Mouse (Mus musculus): ENCODE data around the gene Pabpc5. TPM values are rescaled to one million over a fixed set of nuclear protein-coding genes. Genes with fewer than 3 reads are reported as not detected.

Pabpc5 gene
- total RNA-seq (2014; rRNA removed) (8.4 and 8.9 TPM in 2 replicates), polyA plus RNA-seq (2015; fragmentation: Nextera tagmentation; extraction: Ambion mirVana) (1.1 and 1.6 TPM in 2 replicates)

DNA sequence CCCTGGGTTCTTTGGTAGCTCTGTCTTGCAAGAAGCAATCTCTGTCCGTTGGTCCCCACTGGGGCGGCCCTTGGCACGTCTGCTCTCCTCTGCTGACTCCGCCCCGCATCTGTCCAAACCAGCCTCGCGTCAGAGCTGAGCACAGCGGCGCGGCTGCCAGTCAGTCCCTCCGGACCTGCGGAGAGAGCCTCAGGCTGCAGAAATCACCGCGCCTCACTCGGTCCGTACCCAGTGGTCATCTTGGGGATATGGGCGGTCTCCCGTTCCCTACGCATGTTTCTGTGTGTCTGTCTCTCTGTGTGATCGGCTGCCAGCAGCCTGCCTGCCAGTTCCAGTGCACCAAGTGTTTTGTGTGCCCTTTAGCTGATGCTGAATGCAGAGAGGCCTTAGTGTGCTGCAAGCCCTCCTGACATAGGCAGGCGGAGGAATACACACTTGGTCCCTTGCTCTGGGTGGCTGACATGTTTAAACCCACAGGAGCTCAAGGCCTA is at the start of gene Pabpc5:
TSS of gene Pabpc5 (plus strand) at position 116 of the 491 bp plus-strand sequence.
- no peak for TF ChIP-seq CTCF (IDR thresholded peaks at IDR 0.05)
- peak; percentile 79 for DNase-seq (ENCODE audit: low spot score)
- H3K27ac ChIP-seq (ENCODE audit: low read depth, low read length) = peak within 1 kb of the TSS; percentile 92
- WGBS = 5% methylated on average over 19 of the region's 21 CpGs
- no peaks in the 10 kb centered on the region for H3K4me1 ChIP-seq (ENCODE audit: insufficient read depth, low read length)
- peak within 1 kb of the TSS; percentile 42 for H3K4me3 ChIP-seq (ENCODE audit: low read depth, low read length)
- no peaks in the 10 kb centered on the region for H3K27me3 ChIP-seq (ENCODE audit: insufficient read depth, low read length)
- peak within 1 kb of the TSS; percentile 46 for H3K4me2 ChIP-seq (ENCODE audit: low read depth, low read length, poor library complexity, severe bottlenecking)
- no peaks in the 10 kb centered on the region for H3K9me3 ChIP-seq (ENCODE audit: low read length)
- peak; percentile 96 for ATAC-seq (ENCODE audit: low FRiP score)
- H3K36me3 ChIP-seq (ENCODE audit: insufficient read depth, low read length) = no peaks in the 10 kb centered on the region
- H3K9ac ChIP-seq (replicated peaks; ENCODE audit: low read length, poor library complexity, severe bottlenecking) = peak within 1 kb of the TSS; percentile 66

DNA sequence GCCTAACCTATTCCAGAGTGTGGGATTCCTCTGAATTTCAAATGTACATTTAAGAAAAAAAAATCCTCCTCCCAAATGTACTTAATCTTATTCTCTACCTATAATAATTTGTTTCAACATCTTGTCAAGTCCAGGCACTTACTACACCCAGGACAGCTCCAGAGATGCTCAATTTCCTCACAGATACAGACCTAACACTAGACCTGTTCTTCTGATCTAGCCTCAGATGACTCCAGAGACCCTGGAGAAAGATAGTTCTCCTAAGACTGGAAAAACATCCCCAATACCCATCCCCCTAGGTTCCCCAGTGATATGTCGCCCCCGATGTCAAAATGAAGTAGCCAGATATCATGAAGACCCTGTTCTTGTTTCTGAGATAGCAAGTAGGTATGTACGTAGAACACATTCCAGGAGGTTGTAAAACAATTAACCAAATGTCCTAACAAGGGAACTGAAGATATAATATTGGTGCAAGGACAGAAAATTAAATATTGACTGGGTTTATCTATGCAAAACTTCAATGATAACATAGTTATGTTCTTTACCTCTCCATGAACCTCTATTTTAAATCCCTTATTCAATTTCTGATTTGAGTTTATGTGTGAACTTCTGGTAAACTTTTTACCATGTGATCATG is 39.9 kb upstream of the Pabpc5 start:
- 90% methylated on average over 3 of the region's 3 CpGs for WGBS
- Histone ChIP-seq H3K4me2 (ENCODE audit: low read depth, low read length, poor library complexity, severe bottlenecking) (no peak overlapping the region), H3K27ac (ENCODE audit: low read depth, low read length) (no peak overlapping the region), H3K36me3 (ENCODE audit: insufficient read depth, low read length) (no peaks in the 10 kb centered on the region), H3K27me3 (ENCODE audit: insufficient read depth, low read length) (no peaks in the 10 kb centered on the region), H3K9ac (replicated peaks; ENCODE audit: low read length, poor library complexity, severe bottlenecking) (no peak overlapping the region), H3K4me1 (ENCODE audit: insufficient read depth, low read length) (no peaks in the 10 kb centered on the region), H3K9me3 (ENCODE audit: low read length) (no peaks in the 10 kb centered on the region), H3K4me3 (ENCODE audit: low read depth, low read length) (no peak overlapping the region)
- no peak for TF ChIP-seq CTCF (IDR thresholded peaks at IDR 0.05)
- no peak for DNase-seq (ENCODE audit: low spot score)
- no peak for ATAC-seq (ENCODE audit: low FRiP score)

DNA sequence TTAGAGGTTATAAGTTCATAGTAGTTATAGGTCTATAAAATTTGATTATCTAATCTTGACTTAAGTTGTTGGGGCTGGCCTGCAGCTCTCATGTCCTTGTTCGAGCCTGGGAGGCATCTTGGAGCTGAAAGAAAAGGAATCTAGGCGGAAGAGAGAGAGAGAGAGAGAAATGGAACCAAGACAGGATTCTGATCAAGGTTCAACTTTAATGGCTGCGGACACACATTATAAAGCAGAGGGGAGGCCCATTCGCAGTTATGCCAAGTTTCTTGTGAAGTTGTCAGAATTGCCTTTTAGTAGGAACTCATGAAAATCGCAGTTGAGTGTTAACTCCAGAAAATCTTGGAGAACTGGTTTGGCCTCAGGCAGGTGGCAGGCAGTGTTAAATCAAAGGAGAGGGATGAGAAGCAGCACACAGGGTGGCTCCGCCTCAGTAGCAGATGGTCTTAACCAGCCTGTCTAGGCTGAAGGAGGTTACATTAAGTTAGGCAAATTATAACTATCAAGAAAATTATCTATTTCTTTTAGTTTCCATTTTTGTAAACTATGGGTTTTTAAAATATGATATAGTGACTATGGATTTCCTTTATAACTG is 38.6 kb upstream of the Pabpc5 start:
- Histone ChIP-seq H3K27me3 (ENCODE audit: insufficient read depth, low read length) (no peaks in the 10 kb centered on the region), H3K4me2 (ENCODE audit: low read depth, low read length, poor library complexity, severe bottlenecking) (no peak overlapping the region), H3K4me3 (ENCODE audit: low read depth, low read length) (no peak overlapping the region), H3K9me3 (ENCODE audit: low read length) (no peaks in the 10 kb centered on the region), H3K9ac (replicated peaks; ENCODE audit: low read length, poor library complexity, severe bottlenecking) (no peak overlapping the region), H3K4me1 (ENCODE audit: insufficient read depth, low read length) (no peaks in the 10 kb centered on the region), H3K27ac (ENCODE audit: low read depth, low read length) (no peak overlapping the region), H3K36me3 (ENCODE audit: insufficient read depth, low read length) (no peaks in the 10 kb centered on the region)
- DNase-seq (ENCODE audit: low spot score) (no peak), ATAC-seq (ENCODE audit: low FRiP score) (no peak)
- TF ChIP-seq CTCF (IDR thresholded peaks at IDR 0.05) = no peak
- 86% methylated on average over 6 of the region's 6 CpGs for WGBS

DNA sequence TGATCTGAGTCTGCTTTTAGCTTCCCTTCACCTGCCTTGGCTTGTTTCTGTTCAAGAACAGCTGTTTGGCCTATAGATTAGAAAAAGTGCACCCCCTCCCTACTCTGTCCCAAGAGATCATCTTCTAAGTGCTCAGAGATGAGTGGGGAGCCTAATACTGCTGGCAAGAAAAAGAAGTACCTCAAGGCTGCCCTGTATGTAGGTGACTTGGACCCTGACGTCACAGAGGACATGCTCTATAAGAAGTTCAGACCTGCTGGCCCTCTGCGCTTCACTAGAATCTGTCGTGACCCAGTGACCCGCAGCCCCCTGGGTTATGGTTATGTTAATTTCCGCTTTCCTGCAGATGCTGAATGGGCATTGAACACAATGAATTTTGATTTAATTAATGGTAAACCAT is 856 bp downstream of the Pabpc5 start:
- H3K9me3 ChIP-seq (ENCODE audit: low read length) = no peaks in the 10 kb centered on the region
- DNase-seq (ENCODE audit: low spot score) (peak; percentile 0), ATAC-seq (ENCODE audit: low FRiP score) (peak; percentile 47; the same call in 1 of the 2 replicates)
- WGBS = 68% methylated on average over 5 of the region's 5 CpGs
- no peak for TF ChIP-seq CTCF (IDR thresholded peaks at IDR 0.05)
- no peaks in the 10 kb centered on the region for H3K27me3 ChIP-seq (ENCODE audit: insufficient read depth, low read length)
- H3K4me3 ChIP-seq (ENCODE audit: low read depth, low read length) = peak overlapping the region; percentile 42; the same call in 1 of the 2 replicates
- H3K9ac ChIP-seq (replicated peaks; ENCODE audit: low read length, poor library complexity, severe bottlenecking) = no peak overlapping the region
- no peaks in the 10 kb centered on the region for H3K36me3 ChIP-seq (ENCODE audit: insufficient read depth, low read length)
- H3K27ac ChIP-seq (ENCODE audit: low read depth, low read length) = peak overlapping the region; percentile 92
- peak overlapping the region; percentile 46; the same call in 1 of the 2 replicates for H3K4me2 ChIP-seq (ENCODE audit: low read depth, low read length, poor library complexity, severe bottlenecking)
- H3K4me1 ChIP-seq (ENCODE audit: insufficient read depth, low read length) = no peaks in the 10 kb centered on the region

Measured in midbrain, postnatal 0 days (tissue).